Mouse (Mus musculus) embryonic facial prominence, embryonic 11.5 days (tissue): ENCODE measurements around the gene Krtap9-5. TPM values are rescaled to one million over a fixed set of nuclear protein-coding genes. Genes with fewer than 3 reads are reported as not detected.

Experiments used
- ATAC-seq: fragments of 200-750 bp; cut with Nextera tagmentation; replicated peaks from 2 replicates; pipeline ENCODE4 v1.8.0; 2017; ENCODE audit warnings: low read depth; ENCODE audit not compliant: insufficient number of reproducible peaks, low FRiP score, low TSS enrichment
- DNase-seq: peaks from one replicate; pipeline ENCODE4 v3.0.0-alpha.2; 2015; ENCODE audit warnings: low spot score
- H3K27ac ChIP-seq: fragments of 300-500 bp; sonication (generic); replicated peaks from 2 replicates; pipeline ENCODE4 v1.5.1; 2014; ENCODE audit warnings: mild to moderate bottlenecking, low read depth, low read length, control low read depth
- H3K27me3 ChIP-seq: fragments of 300-500 bp; sonication (generic); 2 replicates; pipeline ENCODE4 v1.6.1; 2014; ENCODE audit warnings: mild to moderate bottlenecking, low read length, moderate library complexity, mixed read lengths; ENCODE audit not compliant: control insufficient read depth, insufficient read depth
- H3K36me3 ChIP-seq: fragments of 300-500 bp; sonication (generic); replicated peaks from 2 replicates; pipeline ENCODE4 v1.6.1; 2014; ENCODE audit warnings: low read depth, mild to moderate bottlenecking, low read length, moderate library complexity, mixed read lengths; ENCODE audit not compliant: control insufficient read depth, insufficient read depth
- H3K4me1 ChIP-seq: fragments of 300-500 bp; sonication (generic); 2 replicates; pipeline ENCODE4 v1.6.1; 2014; ENCODE audit warnings: low read length, mixed read lengths; ENCODE audit not compliant: control insufficient read depth, insufficient read depth
- H3K4me2 ChIP-seq: fragments of 300-500 bp; sonication (generic); 2 replicates; pipeline ENCODE4 v1.6.1; 2014; ENCODE audit warnings: low read depth, mild to moderate bottlenecking, control low read depth, low read length, moderate library complexity
- H3K4me3 ChIP-seq: fragments of 300-500 bp; sonication (generic); 2 replicates; pipeline ENCODE4 v1.5.1; 2014; ENCODE audit warnings: low read depth, low read length, control low read depth
- H3K9ac ChIP-seq: fragments of 300-500 bp; sonication (generic); replicated peaks from 2 replicates; pipeline ENCODE4 v1.6.1; 2014; ENCODE audit warnings: mild to moderate bottlenecking, control low read depth, low read length
- H3K9me3 ChIP-seq: fragments of 300-500 bp; sonication (generic); replicated peaks from 2 replicates; pipeline ENCODE4 v1.6.1; 2016; ENCODE audit warnings: mild to moderate bottlenecking, low read length, inconsistent platforms, mixed read lengths; ENCODE audit not compliant: control insufficient read depth
- WGBS: fragments of 180-500 bp; shearing (Covaris S2); extraction: QIAGEN DNeasy Blood & Tissue Kit; methylation state at CpG from one replicate; pipeline ENCODE4 v1.1.7; 2014; 5-methylcytosine and 5-hydroxymethylcytosine counted together
- polyA plus RNA-seq: library from polyadenylated mRNA; unstranded; fragments of >200 nt; fragmentation: Nextera tagmentation; extraction: Ambion mirVana; gene quantifications from 2 replicates; pipeline ENCODE4 v1.2.1, GENCODE M21; 2014

The Krtap9-5 gene
- not detected in 2 replicates for polyA plus RNA-seq

GRCm38 (mm10) chr11:99948175-99948574 lies at the start of gene Krtap9-5:
Gene Krtap9-5 (plus strand): TSS chr11:99948475.
- Histone ChIP-seq H3K4me1 (no peaks in the 10 kb centered on the region), H3K36me3 (no peaks in the 10 kb centered on the region), H3K4me3 (no peak within 1 kb of the TSS), H3K4me2 (no peak within 1 kb of the TSS), H3K9me3 (no peaks in the 10 kb centered on the region), H3K9ac (no peak within 1 kb of the TSS), H3K27ac (no peak within 1 kb of the TSS), H3K27me3 (no peaks in the 10 kb centered on the region)
- no peak for ATAC-seq
- 84% methylated on average over 2 of the region's 2 CpGs for WGBS
- DNase-seq = no peak

- Histone ChIP-seq H3K9me3 (no peaks in the 10 kb centered on the region), H3K4me2 (no peak within 1 kb of the TSS), H3K27ac (no peak within 1 kb of the TSS), H3K27me3 (no peaks in the 10 kb centered on the region), H3K4me3 (no peak within 1 kb of the TSS), H3K9ac (no peak within 1 kb of the TSS), H3K4me1 (no peaks in the 10 kb centered on the region), H3K36me3 (no peaks in the 10 kb centered on the region)
- no peak for DNase-seq
- 79% methylated on average over 2 of the region's 2 CpGs for WGBS
- no peak for ATAC-seq
These were observed 40.7 kb upstream of the Krtap9-5 start, which contains the start of gene Krtap31-1 for GRCm38 (mm10) chr11:99907620-99908019. Gene Krtap31-1 (plus strand): TSS chr11:99907920.

- no peaks in the 10 kb centered on the region for H3K9me3 ChIP-seq
- no peaks in the 10 kb centered on the region for H3K27me3 ChIP-seq
- H3K9ac ChIP-seq = no peak within 1 kb of the TSS
- H3K27ac ChIP-seq = no peak within 1 kb of the TSS
- 91% methylated on average over 3 of the region's 3 CpGs for WGBS
- H3K4me3 ChIP-seq = no peak within 1 kb of the TSS
- ATAC-seq (no peak), DNase-seq (no peak)
- H3K36me3 ChIP-seq = no peaks in the 10 kb centered on the region
- H3K4me2 ChIP-seq = no peak within 1 kb of the TSS
- no peaks in the 10 kb centered on the region for H3K4me1 ChIP-seq
These were observed 33.8 kb upstream of the Krtap9-5 start, which contains the start of gene Gm11565 for GRCm38 (mm10) chr11:99914451-99914850. Gene Gm11565 (plus strand): TSS chr11:99914751.

- WGBS = 88% methylated on average over 1 of the region's 1 CpGs
- H3K9me3 ChIP-seq = no peaks in the 10 kb centered on the region
- H3K4me1 ChIP-seq = no peaks in the 10 kb centered on the region
- H3K4me2 ChIP-seq = no peak within 1 kb of the TSS
- H3K4me3 ChIP-seq = no peak within 1 kb of the TSS
- no peaks in the 10 kb centered on the region for H3K27me3 ChIP-seq
- H3K27ac ChIP-seq = no peak within 1 kb of the TSS
- ATAC-seq (no peak), DNase-seq (no peak)
- H3K36me3 ChIP-seq = no peaks in the 10 kb centered on the region
- H3K9ac ChIP-seq = no peak within 1 kb of the TSS
These were observed 12.3 kb upstream of the Krtap9-5 start, which contains the start of gene Krtap31-2 for GRCm38 (mm10) chr11:99935991-99936390. Gene Krtap31-2 (plus strand): TSS chr11:99936291.

- no peak overlapping the region for H3K9ac ChIP-seq
- no peaks in the 10 kb centered on the region for H3K27me3 ChIP-seq
- 89% methylated on average over 9 of the region's 9 CpGs for WGBS
- no peaks in the 10 kb centered on the region for H3K9me3 ChIP-seq
- H3K27ac ChIP-seq = no peak overlapping the region
- H3K4me1 ChIP-seq = no peaks in the 10 kb centered on the region
- no peaks in the 10 kb centered on the region for H3K36me3 ChIP-seq
- DNase-seq (no peak), ATAC-seq (no peak)
- H3K4me3 ChIP-seq = no peak overlapping the region
- H3K4me2 ChIP-seq = no peak overlapping the region
These were observed 10.5 kb upstream of the Krtap9-5 start for GRCm38 (mm10) chr11:99937751-99938264.

GRCm38 (mm10) chr11:99964213-99964612 lies 15.9 kb downstream of the Krtap9-5 start:
- Histone ChIP-seq H3K27ac (no peak overlapping the region), H3K4me2 (no peak overlapping the region), H3K36me3 (no peaks in the 10 kb centered on the region), H3K4me3 (no peak overlapping the region), H3K4me1 (no peaks in the 10 kb centered on the region), H3K9ac (no peak overlapping the region), H3K27me3 (no peaks in the 10 kb centered on the region), H3K9me3 (no peaks in the 10 kb centered on the region)
- 44% methylated on average over 6 of the region's 6 CpGs for WGBS
- ATAC-seq = no peak
- DNase-seq = peak; percentile 18

- Histone ChIP-seq H3K4me2 (no peak overlapping the region), H3K4me3 (no peak overlapping the region), H3K4me1 (no peaks in the 10 kb centered on the region), H3K27me3 (no peaks in the 10 kb centered on the region), H3K9ac (no peak overlapping the region), H3K9me3 (no peaks in the 10 kb centered on the region), H3K36me3 (no peaks in the 10 kb centered on the region), H3K27ac (no peak overlapping the region)
- ATAC-seq (no peak), DNase-seq (no peak)
- WGBS = 62% methylated on average over 2 of the region's 2 CpGs
These were observed 17.7 kb downstream of the Krtap9-5 start for GRCm38 (mm10) chr11:99965961-99966360.

GRCm38 (mm10) chr11:99978953-99979352 lies 30.7 kb downstream of the Krtap9-5 start, which contains the start of gene Krtap29-1:
Gene Krtap29-1 (minus strand): TSS chr11:99979053.
- no peak for ATAC-seq
- no peak within 1 kb of the TSS for H3K4me2 ChIP-seq
- H3K27ac ChIP-seq = no peak within 1 kb of the TSS
- 68% methylated on average over 5 of the region's 5 CpGs for WGBS
- H3K4me1 ChIP-seq = no peaks in the 10 kb centered on the region
- H3K36me3 ChIP-seq = no peaks in the 10 kb centered on the region
- H3K9ac ChIP-seq = no peak within 1 kb of the TSS
- H3K4me3 ChIP-seq = no peak within 1 kb of the TSS
- no peaks in the 10 kb centered on the region for H3K9me3 ChIP-seq
- no peak for DNase-seq
- H3K27me3 ChIP-seq = no peaks in the 10 kb centered on the region
